Mouse (Mus musculus) liver, embryonic 13.5 days (tissue): ENCODE measurements around the gene Fads2. TPM values are rescaled to one million over a fixed set of nuclear protein-coding genes. Genes with fewer than 3 reads are reported as not detected.
A peak's percentile ranks its signal among the peaks of the same experiment; 100 is the strongest.

Experiments used
- ATAC-seq: fragments of 200-750 bp; cut with Nextera tagmentation; 2 replicates; pipeline ENCODE4 v1.8.0; 2017; ENCODE audit warnings: low read depth, mild to moderate bottlenecking, moderate number of reproducible peaks, moderate library complexity
- DNase-seq: peaks from one replicate; pipeline ENCODE4 v3.0.0; 2022
- H3K27ac ChIP-seq: fragments of 300-500 bp; sonication (generic); 2 replicates; pipeline ENCODE4 v1.5.1; 2015; ENCODE audit warnings: moderate library complexity, mild to moderate bottlenecking, inconsistent platforms
- H3K27me3 ChIP-seq: fragments of 300-500 bp; sonication (generic); 2 replicates; pipeline ENCODE4 v1.6.1; 2015; ENCODE audit warnings: mild to moderate bottlenecking, inconsistent platforms
- H3K36me3 ChIP-seq: fragments of 300-500 bp; sonication (generic); 2 replicates; pipeline ENCODE4 v1.6.1; 2015; ENCODE audit warnings: mild to moderate bottlenecking, inconsistent platforms
- H3K4me1 ChIP-seq: fragments of 300-500 bp; sonication (generic); replicated peaks from 2 replicates; pipeline ENCODE4 v1.6.1; 2015; ENCODE audit warnings: inconsistent platforms
- H3K4me2 ChIP-seq: fragments of 300-500 bp; sonication (generic); 2 replicates; pipeline ENCODE4 v1.6.1; 2015; ENCODE audit warnings: inconsistent platforms, mild to moderate bottlenecking, moderate library complexity
- H3K4me3 ChIP-seq: fragments of 300-500 bp; sonication (generic); replicated peaks from 2 replicates; pipeline ENCODE4 v1.5.1; 2015; ENCODE audit warnings: mild to moderate bottlenecking, inconsistent platforms
- H3K9ac ChIP-seq: fragments of 300-500 bp; sonication (generic); 2 replicates; pipeline ENCODE4 v1.6.1; 2015; ENCODE audit warnings: mild to moderate bottlenecking, inconsistent platforms
- H3K9me3 ChIP-seq: fragments of 300-500 bp; sonication (generic); replicated peaks from 2 replicates; pipeline ENCODE4 v1.6.1; 2016; ENCODE audit warnings: inconsistent platforms
- WGBS: fragments of 180-500 bp; shearing (Covaris S2); methylation state at CpG from one replicate; pipeline ENCODE4 v1.1.7; 2015; ENCODE audit not compliant: insufficient replicate concordance; 5-methylcytosine and 5-hydroxymethylcytosine counted together
- polyA plus RNA-seq: library from polyadenylated mRNA; unstranded; fragments of >200 nt; fragmentation: Nextera tagmentation; extraction: Ambion mirVana; gene quantifications from 2 replicates; pipeline ENCODE4 v1.2.1, GENCODE M21; 2015

The Fads2 gene
- polyA plus RNA-seq, 1 experiment from 2014 or later = 66.8 TPM

DNA sequence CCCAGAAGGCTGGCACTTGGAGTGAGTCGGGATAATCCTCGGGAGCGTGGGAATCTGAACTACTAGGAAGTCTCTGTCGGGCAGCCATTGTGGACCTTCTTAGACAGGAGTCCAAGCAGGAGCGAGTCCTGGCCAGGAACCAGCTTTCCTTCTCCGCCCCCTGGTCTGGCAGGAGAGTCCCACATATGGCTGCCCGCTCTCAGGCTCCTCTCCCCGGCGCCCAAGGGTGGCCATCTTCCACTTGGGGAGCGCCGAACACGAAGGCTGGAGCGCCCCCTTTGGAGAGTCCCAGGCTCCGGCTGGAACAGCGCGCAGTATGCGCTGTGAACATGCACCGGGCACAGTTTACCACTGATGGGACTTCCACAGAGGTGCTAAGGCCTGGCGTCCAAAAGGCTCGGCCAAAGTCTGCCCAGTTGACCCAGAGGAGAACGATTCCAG, 895 bp downstream of the Fads2 start:
- ATAC-seq = peak; percentile 71
- under 1% methylated on average over 21 of the region's 21 CpGs for WGBS
- peak overlapping the region; percentile 94 for H3K4me2 ChIP-seq

DNA sequence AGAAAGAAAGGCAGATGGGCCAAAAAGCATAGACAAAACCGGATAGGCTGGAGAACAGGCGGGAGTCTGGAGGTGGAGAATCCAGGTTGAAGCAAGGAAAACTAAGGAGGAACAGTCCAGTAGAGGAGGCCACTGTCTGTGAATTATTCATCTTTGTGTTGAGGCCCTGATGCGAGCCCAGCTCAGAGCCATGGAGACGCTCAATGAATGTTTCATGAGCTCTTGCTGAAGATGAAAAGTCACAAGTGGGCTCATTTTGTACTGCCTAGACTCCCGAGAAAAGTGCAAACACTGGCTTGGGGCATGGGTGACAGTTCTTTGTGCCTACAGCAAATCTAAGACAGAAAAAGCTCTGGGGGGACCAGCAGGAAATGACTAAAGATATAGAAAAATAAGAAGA, 3.7 kb downstream of the Fads2 start:
- peak overlapping the region; percentile 17; the same call in 1 of the 2 replicates for H3K9ac ChIP-seq
- no peaks in the 10 kb centered on the region for H3K9me3 ChIP-seq
- H3K4me1 ChIP-seq = peaks cover 97% of the 10 kb centered on the region
- 76% methylated on average over 5 of the region's 5 CpGs for WGBS
- peaks cover 48% of the 10 kb centered on the region for H3K36me3 ChIP-seq
- no peak overlapping the region for H3K27ac ChIP-seq
- no peak overlapping the region for H3K4me3 ChIP-seq
- H3K27me3 ChIP-seq = no peaks in the 10 kb centered on the region
- ATAC-seq (no peak), DNase-seq (no peak)
- no peak overlapping the region for H3K4me2 ChIP-seq

More for the DNA sequence above, 895 bp downstream of the Fads2 start:
- Histone ChIP-seq H3K4me3 (peak overlapping the region; percentile 76), H3K9ac (peak overlapping the region; percentile 73), H3K9me3 (no peaks in the 10 kb centered on the region), H3K4me1 (peaks cover 99% of the 10 kb centered on the region), H3K36me3 (peaks cover 28% of the 10 kb centered on the region), H3K27me3 (no peaks in the 10 kb centered on the region), H3K27ac (peak overlapping the region; percentile 83)
- DNase-seq = peak; percentile 75

DNA sequence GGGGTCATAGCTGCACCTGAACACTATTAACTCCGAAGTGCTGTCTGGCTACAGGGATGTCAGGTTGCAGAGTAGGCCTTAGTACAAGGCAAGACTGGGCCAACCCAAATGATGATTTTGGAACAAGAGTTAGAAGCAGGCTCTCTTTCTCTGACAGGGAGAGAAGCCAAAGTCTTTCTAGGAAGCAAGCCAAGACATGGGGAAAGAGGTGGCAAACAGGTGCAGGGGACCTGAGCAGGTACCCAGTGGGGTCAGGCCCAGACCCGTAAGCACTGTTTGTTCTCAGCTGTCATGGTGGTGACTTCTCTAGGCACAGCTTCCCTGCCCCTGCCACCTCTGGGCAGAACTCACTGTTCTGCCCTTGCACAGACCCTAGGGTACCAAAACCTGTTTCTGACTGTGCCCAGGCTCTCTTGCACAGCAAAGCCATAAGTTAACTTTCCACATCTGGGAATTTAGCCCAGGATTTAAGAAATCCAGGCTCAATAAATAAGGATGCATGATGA, 5.1 kb downstream of the Fads2 start:
- Histone ChIP-seq H3K4me3 (no peak overlapping the region), H3K36me3 (peaks cover 57% of the 10 kb centered on the region), H3K4me1 (peaks cover 91% of the 10 kb centered on the region), H3K9me3 (no peaks in the 10 kb centered on the region), H3K4me2 (no peak overlapping the region), H3K27me3 (no peaks in the 10 kb centered on the region), H3K27ac (no peak overlapping the region; the same call in 1 of the 2 replicates), H3K9ac (no peak overlapping the region)
- 80% methylated on average over 2 of the region's 2 CpGs for WGBS
- DNase-seq (no peak), ATAC-seq (no peak)

DNA sequence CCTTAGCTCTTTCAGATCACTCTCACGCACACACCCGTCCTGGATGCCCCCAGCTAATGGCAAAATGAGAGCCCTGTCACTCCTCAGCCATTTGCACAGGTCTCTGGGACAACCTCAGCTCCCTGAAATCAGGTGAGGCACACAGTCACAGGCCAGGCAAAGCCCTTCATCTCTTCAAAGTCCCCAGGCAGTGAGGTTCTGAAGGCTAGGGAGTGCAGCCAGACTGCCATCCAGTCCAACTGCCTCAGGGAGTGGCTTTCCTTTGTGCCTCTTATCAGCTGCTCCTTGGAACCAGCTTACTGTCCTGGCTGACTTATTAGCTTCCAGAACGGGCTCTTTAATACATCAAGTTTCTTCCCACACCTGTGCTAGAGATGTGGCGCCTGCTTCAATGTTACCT, 6.9 kb downstream of the Fads2 start:
- Histone ChIP-seq H3K9ac (0 out of 2 replicates have a peak overlapping the region, but pooled peaks have one; percentile 7), H3K27ac (no peak overlapping the region), H3K4me1 (peaks cover 74% of the 10 kb centered on the region), H3K36me3 (peaks cover 74% of the 10 kb centered on the region), H3K27me3 (no peaks in the 10 kb centered on the region), H3K9me3 (no peaks in the 10 kb centered on the region), H3K4me3 (no peak overlapping the region), H3K4me2 (no peak overlapping the region)
- WGBS = 42% methylated on average over 4 of the region's 4 CpGs
- ATAC-seq (peak; percentile 45; the same call in 1 of the 2 replicates), DNase-seq (peak; percentile 17)

DNA sequence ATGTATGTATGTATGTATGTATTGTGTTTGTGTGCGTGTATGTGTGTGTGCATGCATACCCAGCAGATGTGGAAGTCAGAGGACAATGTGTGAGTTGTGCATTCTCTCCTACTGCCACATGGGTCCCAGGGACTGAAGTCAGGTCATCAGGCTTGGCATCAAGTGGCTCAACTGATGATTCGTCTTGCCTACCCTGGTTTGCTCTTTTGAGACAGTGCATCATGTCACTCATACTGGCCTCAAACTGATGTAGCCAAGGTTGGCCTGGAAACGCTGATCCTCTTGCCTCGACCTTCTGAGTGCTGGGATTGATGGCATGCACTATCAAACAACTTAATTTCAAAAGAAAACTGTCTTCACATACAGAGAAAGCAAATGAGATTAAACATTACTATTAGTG, 7.7 kb downstream of the Fads2 start:
- no peak overlapping the region for H3K27ac ChIP-seq
- no peaks in the 10 kb centered on the region for H3K9me3 ChIP-seq
- peaks cover 78% of the 10 kb centered on the region for H3K36me3 ChIP-seq
- ATAC-seq = no peak
- WGBS = 82% methylated on average over 4 of the region's 4 CpGs
- H3K4me2 ChIP-seq = no peak overlapping the region
- DNase-seq = no peak
- peaks cover 66% of the 10 kb centered on the region for H3K4me1 ChIP-seq
- H3K9ac ChIP-seq = no peak overlapping the region
- no peaks in the 10 kb centered on the region for H3K27me3 ChIP-seq
- H3K4me3 ChIP-seq = no peak overlapping the region

DNA sequence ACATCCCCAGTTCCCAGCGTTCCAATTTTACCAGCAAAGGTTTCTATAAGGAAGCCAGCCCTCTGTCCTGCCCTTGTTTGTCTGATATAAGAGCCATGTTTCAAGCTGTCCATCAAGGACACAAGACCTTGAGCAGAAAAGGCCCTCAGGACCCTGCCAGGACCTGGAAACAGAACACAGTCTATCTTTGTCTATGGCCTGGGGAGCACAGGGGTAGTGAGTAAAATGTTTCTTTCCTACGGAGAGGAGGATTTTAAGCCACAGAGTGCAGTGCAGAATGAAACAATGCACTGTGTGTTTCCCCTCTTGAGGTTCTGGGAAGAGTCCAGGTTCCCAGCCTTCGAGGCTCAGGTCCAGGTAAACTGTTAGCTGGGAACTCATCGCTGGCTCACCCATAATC, 14.6 kb downstream of the Fads2 start:
- H3K9me3 ChIP-seq = no peaks in the 10 kb centered on the region
- no peak for ATAC-seq
- peaks cover 4% of the 10 kb centered on the region; the same call in 1 of the 2 replicates for H3K4me1 ChIP-seq
- no peak overlapping the region for H3K4me2 ChIP-seq
- H3K36me3 ChIP-seq = peaks cover 90% of the 10 kb centered on the region
- no peak overlapping the region for H3K9ac ChIP-seq
- no peak overlapping the region for H3K4me3 ChIP-seq
- WGBS = 81% methylated on average over 4 of the region's 4 CpGs
- DNase-seq = no peak
- no peaks in the 10 kb centered on the region for H3K27me3 ChIP-seq
- H3K27ac ChIP-seq = no peak overlapping the region

DNA sequence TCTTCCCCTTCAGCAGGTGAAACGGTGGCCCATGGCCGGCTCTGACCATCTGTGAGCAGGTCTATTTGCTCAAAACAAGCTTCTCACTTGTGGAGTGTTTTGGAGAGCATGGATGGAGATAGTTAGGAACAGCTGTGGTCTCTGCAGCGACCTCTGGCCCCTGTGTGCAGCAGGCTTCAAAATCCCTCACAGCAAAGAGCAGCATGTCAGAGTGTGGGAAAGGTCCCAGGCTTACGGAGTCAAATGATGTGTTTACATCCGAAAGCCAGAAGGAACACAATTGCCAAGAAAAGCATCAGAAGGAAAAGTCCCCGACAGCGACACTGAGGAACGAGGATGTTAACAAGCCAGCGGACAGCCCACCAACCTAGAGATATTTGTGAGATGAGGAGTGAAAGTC, 16.1 kb downstream of the Fads2 start:
- Histone ChIP-seq H3K27me3 (no peaks in the 10 kb centered on the region), H3K4me2 (no peak overlapping the region), H3K27ac (no peak overlapping the region), H3K9ac (no peak overlapping the region), H3K4me3 (no peak overlapping the region), H3K9me3 (no peaks in the 10 kb centered on the region), H3K36me3 (peaks cover 88% of the 10 kb centered on the region), H3K4me1 (no peaks in the 10 kb centered on the region)
- WGBS = 81% methylated on average over 9 of the region's 9 CpGs
- no peak for ATAC-seq
- no peak for DNase-seq

DNA sequence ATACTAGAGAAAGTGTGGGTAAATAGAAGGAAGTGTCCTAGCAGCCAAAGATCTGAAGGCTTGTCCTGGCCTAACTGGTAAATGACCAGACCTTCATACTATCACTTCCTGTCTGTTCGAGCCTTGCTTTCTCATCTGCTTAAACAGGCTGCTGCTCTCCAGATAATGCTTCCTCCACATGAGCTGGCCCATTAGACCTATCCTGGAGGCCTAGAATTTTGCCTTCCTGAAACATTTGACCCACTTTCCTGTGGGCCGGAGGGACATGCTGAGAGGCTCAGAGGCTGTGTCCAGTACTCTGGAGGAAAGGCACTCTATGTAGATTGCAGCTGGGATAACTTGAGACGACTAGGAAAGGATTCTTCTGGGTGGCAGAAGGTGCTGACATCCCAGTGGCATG, 19.4 kb downstream of the Fads2 start:
- no peak for ATAC-seq
- peaks cover 88% of the 10 kb centered on the region for H3K36me3 ChIP-seq

DNA sequence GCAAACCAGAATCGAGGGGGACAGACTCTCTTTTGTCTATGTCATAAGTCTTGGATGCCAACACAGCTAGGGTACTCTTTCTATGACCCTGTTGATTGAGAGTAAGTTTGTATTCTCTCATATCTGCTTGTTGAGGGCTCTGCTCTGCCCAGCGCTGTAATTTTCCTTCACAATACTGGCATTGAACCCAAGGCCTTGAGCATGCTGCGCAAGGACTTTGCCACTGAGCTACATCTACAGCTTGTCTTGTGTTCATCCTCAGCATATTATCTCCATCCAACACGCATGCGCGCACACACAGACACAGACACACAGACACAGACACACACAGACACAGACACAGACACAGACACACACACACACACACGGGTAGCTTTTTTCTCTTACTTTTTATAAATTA, 21.2 kb downstream of the Fads2 start:
- Histone ChIP-seq H3K27me3 (no peaks in the 10 kb centered on the region), H3K9ac (no peak overlapping the region), H3K4me3 (no peak overlapping the region), H3K4me1 (no peaks in the 10 kb centered on the region), H3K27ac (no peak overlapping the region), H3K36me3 (peaks cover 88% of the 10 kb centered on the region), H3K9me3 (no peaks in the 10 kb centered on the region), H3K4me2 (no peak overlapping the region)
- no peak for ATAC-seq
- WGBS = 86% methylated on average over 7 of the region's 7 CpGs
- no peak for DNase-seq

More for the DNA sequence above, 19.4 kb downstream of the Fads2 start:
- Histone ChIP-seq H3K9ac (no peak overlapping the region), H3K27ac (peak overlapping the region; percentile 14; the same call in 1 of the 2 replicates), H3K4me2 (no peak overlapping the region), H3K4me1 (no peaks in the 10 kb centered on the region), H3K9me3 (no peaks in the 10 kb centered on the region), H3K4me3 (no peak overlapping the region), H3K27me3 (no peaks in the 10 kb centered on the region)
- WGBS = 32% methylated on average over 3 of the region's 3 CpGs
- DNase-seq = no peak

DNA sequence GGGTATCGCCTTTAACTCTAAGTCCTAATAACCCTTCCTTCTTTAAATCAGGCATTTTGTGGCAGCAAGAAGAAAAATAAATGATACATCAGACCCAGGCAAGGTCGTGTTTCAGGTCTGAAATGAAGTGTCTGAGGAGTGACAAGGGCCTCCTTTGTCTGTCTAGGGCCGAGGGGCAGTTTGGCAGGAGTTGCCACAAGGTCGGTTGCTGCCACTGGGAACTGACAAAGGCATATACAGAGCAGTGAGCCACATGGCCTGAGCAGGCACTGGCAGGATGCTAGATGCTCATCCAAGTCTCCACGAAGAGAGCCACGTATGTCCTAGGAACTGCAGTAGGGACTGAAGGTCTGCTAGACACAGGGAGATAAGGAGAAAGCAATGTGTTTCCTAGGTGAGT, 23.2 kb downstream of the Fads2 start:
- 79% methylated on average over 6 of the region's 6 CpGs for WGBS
- peaks cover 96% of the 10 kb centered on the region for H3K36me3 ChIP-seq
- ATAC-seq = no peak

DNA sequence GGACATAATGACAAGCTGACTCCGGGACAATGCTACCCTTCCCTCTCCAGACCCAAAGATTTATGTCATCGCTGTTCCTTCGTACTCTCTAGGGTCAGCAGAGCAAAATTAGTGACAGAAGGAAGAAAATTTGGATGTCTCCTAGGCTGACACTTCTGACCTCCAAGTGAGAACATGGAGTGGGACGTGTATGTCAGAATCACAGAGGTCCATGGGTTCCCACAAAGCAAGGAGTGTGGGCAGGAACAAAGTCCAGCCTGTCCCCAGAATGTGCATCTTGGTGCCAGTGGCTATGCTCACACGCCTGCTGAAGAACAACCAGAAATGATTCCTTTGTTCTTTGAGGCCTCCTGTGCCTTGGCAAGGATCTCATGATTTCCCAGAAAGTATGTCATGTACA, 28.4 kb downstream of the Fads2 start:
- Histone ChIP-seq H3K4me1 (no peaks in the 10 kb centered on the region), H3K27me3 (no peaks in the 10 kb centered on the region), H3K4me2 (no peak overlapping the region), H3K9ac (no peak overlapping the region), H3K27ac (no peak overlapping the region), H3K4me3 (no peak overlapping the region), H3K36me3 (peaks cover 96% of the 10 kb centered on the region), H3K9me3 (no peaks in the 10 kb centered on the region)
- ATAC-seq (no peak), DNase-seq (no peak)
- WGBS = 85% methylated on average over 5 of the region's 5 CpGs

More for the DNA sequence above, 23.2 kb downstream of the Fads2 start:
- Histone ChIP-seq H3K9me3 (no peaks in the 10 kb centered on the region), H3K9ac (no peak overlapping the region), H3K4me2 (no peak overlapping the region), H3K4me3 (no peak overlapping the region), H3K27ac (no peak overlapping the region), H3K27me3 (no peaks in the 10 kb centered on the region), H3K4me1 (no peaks in the 10 kb centered on the region)
- DNase-seq = no peak

DNA sequence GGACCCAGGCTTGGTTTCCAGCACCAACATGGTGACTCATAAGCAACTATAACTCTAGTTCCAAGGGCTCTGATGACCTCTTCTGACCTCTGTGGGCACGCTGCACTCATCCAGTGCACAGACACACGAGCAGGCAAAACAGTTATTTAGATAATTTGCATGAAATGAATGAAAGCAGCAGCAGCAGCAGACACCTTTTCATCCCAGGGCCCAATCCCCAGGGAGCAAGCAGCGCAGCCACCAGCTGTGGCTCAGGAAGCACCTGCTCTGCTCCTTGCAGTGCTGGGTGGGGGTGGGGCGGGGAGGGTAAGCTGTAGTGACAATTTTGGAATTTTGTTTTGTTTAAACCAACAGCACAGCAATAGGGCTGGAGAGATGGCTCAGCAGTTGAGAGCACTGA, 29.7 kb downstream of the Fads2 start:
- Histone ChIP-seq H3K9me3 (no peaks in the 10 kb centered on the region), H3K36me3 (peaks cover 96% of the 10 kb centered on the region)

More for the DNA sequence above, 29.7 kb downstream of the Fads2 start:
- Histone ChIP-seq H3K27me3 (no peaks in the 10 kb centered on the region), H3K4me2 (no peak overlapping the region), H3K27ac (no peak overlapping the region), H3K4me3 (no peak overlapping the region), H3K9ac (no peak overlapping the region), H3K4me1 (peaks cover 6% of the 10 kb centered on the region)
- no peak for DNase-seq
- ATAC-seq = no peak
- 80% methylated on average over 4 of the region's 4 CpGs for WGBS
